Mouse (Mus musculus): Measurements from ENCODE around the gene Ddx41.

DNA sequence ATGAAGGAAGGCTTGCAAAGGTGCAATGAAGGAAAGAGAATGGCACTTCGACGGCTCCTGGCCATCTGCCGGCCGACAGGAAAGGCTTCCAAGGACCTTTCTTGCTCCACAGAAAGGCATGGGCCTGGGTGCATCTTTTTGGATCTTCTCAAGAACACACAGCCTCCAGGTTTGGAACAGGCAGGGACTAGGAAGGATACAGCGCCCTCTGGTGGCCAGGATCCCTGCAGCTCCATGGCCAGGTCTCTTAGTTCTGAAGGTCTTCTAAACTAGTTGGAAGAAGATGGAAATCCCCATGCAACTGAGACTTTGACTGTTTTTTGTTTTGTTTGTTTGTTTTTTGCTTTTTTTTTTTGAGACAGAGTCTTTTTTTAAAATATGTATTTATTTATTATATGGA, 19.5 kb downstream of the Ddx41 start:
- TF ChIP-seq POLR2A (IDR thresholded peaks at IDR 0.05; ENCODE audit: borderline replicate concordance, control insufficient read depth, low read depth, low read length): no peak
- TF ChIP-seq CTCF (IDR thresholded peaks at IDR 0.05; ENCODE audit: control insufficient read depth, insufficient read depth, low read length): peak; percentile 96

Measured in bone marrow, adult 2 months (tissue).